Mouse (Mus musculus): ENCODE results near the gene Pax3. TPM values are rescaled to one million over a fixed set of nuclear protein-coding genes. Genes with fewer than 3 reads are reported as not detected.

Pax3 gene
- polyA plus RNA-seq, 1 experiment: 0.37 TPM

DNA sequence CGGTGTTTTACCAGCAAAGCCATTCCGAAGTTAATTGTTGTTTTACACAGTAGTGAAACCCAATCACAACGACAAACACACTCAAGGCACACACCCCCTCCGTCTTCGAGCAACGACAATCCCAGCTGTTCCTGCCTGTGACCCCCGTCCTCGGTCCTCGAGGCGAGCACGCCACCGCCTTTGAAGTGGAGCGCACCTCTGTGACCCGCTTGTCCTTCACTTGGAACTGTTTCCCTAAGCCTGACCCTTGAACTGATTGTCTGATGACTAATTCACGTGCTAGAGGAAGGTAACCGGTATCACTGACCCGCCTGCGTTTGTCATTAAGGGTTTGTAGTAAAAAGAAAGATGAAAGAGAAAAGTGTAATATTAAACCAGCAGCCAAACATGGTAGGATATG is 115.2 kb downstream of the Pax3 start:
- Histone ChIP-seq H3K27ac (ENCODE audit: control insufficient read depth, insufficient read depth, low read depth, low read length) (no peak overlapping the region), H3K27me3 (ENCODE audit: control insufficient read depth, insufficient read depth, low read length) (no peaks in the 10 kb centered on the region), H3K4me1 (ENCODE audit: control insufficient read depth, insufficient read depth, low read length) (peaks cover 3% of the 10 kb centered on the region), H3K36me3 (ENCODE audit: control insufficient read depth, insufficient read depth, low read length) (no peaks in the 10 kb centered on the region), H3K4me3 (ENCODE audit: control insufficient read depth, low read depth, low read length) (peak overlapping the region; percentile 81)
- TF ChIP-seq CTCF (IDR thresholded peaks at IDR 0.05; ENCODE audit: control insufficient read depth, insufficient read depth, insufficient replicate concordance, low read depth, low read length): no peak
- TF ChIP-seq POLR2A (IDR thresholded peaks at IDR 0.05; ENCODE audit: control insufficient read depth, low read depth, low read length): no peak

- H3K4me1 ChIP-seq (ENCODE audit: control insufficient read depth, insufficient read depth, low read length): no peaks in the 10 kb centered on the region
- H3K27me3 ChIP-seq (ENCODE audit: control insufficient read depth, insufficient read depth, low read length): no peaks in the 10 kb centered on the region
- no peak overlapping the region for H3K4me3 ChIP-seq (ENCODE audit: control insufficient read depth, low read depth, low read length)
- H3K27ac ChIP-seq (ENCODE audit: control insufficient read depth, insufficient read depth, low read depth, low read length): no peak overlapping the region
- TF ChIP-seq CTCF (IDR thresholded peaks at IDR 0.05; ENCODE audit: control insufficient read depth, insufficient read depth, insufficient replicate concordance, low read depth, low read length): no peak
- TF ChIP-seq POLR2A (IDR thresholded peaks at IDR 0.05; ENCODE audit: control insufficient read depth, low read depth, low read length): no peak
- H3K36me3 ChIP-seq (ENCODE audit: control insufficient read depth, insufficient read depth, low read length): no peaks in the 10 kb centered on the region
These were observed 136.1 kb downstream of the Pax3 start for GRCm38 (mm10) chr1:78060850-78061249.

DNA sequence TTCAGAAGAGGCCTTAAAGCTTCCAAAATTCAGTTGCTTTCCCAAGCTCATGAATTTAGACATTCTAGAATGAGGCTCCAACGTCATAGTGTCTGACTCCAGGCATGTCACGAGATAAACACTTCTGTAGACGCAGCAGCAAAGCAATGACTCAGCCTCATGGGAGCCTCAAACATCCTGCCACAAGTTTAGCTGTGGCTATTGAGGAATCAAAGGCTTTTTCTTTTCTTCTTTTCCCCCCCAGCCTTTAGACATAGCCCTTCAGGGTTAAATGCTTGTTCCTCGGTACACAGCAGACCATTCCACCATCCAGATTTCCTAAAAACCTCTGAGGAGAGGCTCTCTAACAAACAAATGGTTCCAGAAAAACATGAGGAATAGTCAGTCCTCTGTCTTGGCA is 139.0 kb downstream of the Pax3 start:
- no peak overlapping the region for H3K27ac ChIP-seq (ENCODE audit: control insufficient read depth, insufficient read depth, low read depth, low read length)
- H3K4me1 ChIP-seq (ENCODE audit: control insufficient read depth, insufficient read depth, low read length): no peaks in the 10 kb centered on the region
- no peak overlapping the region for H3K4me3 ChIP-seq (ENCODE audit: control insufficient read depth, low read depth, low read length)
- H3K27me3 ChIP-seq (ENCODE audit: control insufficient read depth, insufficient read depth, low read length): no peaks in the 10 kb centered on the region
- TF ChIP-seq POLR2A (IDR thresholded peaks at IDR 0.05; ENCODE audit: control insufficient read depth, low read depth, low read length) (no peak), CTCF (IDR thresholded peaks at IDR 0.05; ENCODE audit: control insufficient read depth, insufficient read depth, insufficient replicate concordance, low read depth, low read length) (no peak)
- H3K36me3 ChIP-seq (ENCODE audit: control insufficient read depth, insufficient read depth, low read length): no peaks in the 10 kb centered on the region

DNA sequence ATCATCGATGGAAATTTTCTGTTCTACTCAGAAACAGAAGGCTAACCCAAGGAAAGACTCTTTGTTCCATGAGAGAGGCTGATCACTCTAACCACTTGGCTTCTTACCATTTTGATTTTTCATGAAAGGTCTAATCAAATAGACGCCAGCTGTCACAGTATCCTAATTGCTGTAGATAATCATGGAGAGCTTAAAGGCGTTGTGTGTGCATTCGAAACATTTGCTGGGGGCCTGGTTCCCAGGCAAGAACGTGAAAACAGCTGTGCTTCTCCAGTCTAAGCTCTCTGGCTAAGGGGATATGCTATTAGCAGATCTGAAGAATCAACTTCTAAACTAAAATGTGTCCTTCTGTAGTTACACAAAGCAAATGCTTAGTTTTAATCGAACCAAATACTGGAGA is 143.3 kb downstream of the Pax3 start:
- H3K27me3 ChIP-seq (ENCODE audit: control insufficient read depth, insufficient read depth, low read length): no peaks in the 10 kb centered on the region
- TF ChIP-seq CTCF (IDR thresholded peaks at IDR 0.05; ENCODE audit: control insufficient read depth, insufficient read depth, insufficient replicate concordance, low read depth, low read length) (no peak), POLR2A (IDR thresholded peaks at IDR 0.05; ENCODE audit: control insufficient read depth, low read depth, low read length) (no peak)
- no peak overlapping the region for H3K27ac ChIP-seq (ENCODE audit: control insufficient read depth, insufficient read depth, low read depth, low read length)
- no peaks in the 10 kb centered on the region for H3K4me1 ChIP-seq (ENCODE audit: control insufficient read depth, insufficient read depth, low read length)
- H3K36me3 ChIP-seq (ENCODE audit: control insufficient read depth, insufficient read depth, low read length): no peaks in the 10 kb centered on the region
- no peak overlapping the region for H3K4me3 ChIP-seq (ENCODE audit: control insufficient read depth, low read depth, low read length)

Other genes with a start within 250 kb of the Pax3 start
- gene Sgpp2, start 113.2 kb upstream of the Pax3 start, polyA plus RNA-seq (2012; rRNA removed): 8.7 and 10.1 TPM in 2 replicates

Data from testis, adult 2 months (tissue).